Mouse (Mus musculus) frontal cortex, postnatal 36 days (tissue): ENCODE results near the gene Slc4a3.
A peak's percentile ranks its signal among the peaks of the same experiment; 100 is the strongest.

Experiments used
- DNase-seq, 2 experiments: peaks; one replicate each; pipeline ENCODE4 v3.0.0; 2022; ENCODE audit warnings: low spot score in 2 of 2

The Slc4a3 gene

GRCm38 (mm10) chr1:75521321-75522031 lies 24.6 kb upstream of the Slc4a3 start, which contains the start of gene Stk11ip:
Gene Stk11ip, plus strand, starts transcription at chr1:75521529.
- peak; percentile 93 to 94 for DNase-seq

- no peak for DNase-seq
These were observed 21.4 kb upstream of the Slc4a3 start for GRCm38 (mm10) chr1:75524679-75525078.

- no peak for DNase-seq
These were observed 15.5 kb upstream of the Slc4a3 start for GRCm38 (mm10) chr1:75530546-75530945.

- no peak for DNase-seq
These were observed 13.5 kb upstream of the Slc4a3 start for GRCm38 (mm10) chr1:75532280-75533172.

- no peak for DNase-seq
These were observed 12.5 kb upstream of the Slc4a3 start for GRCm38 (mm10) chr1:75533325-75534252.

GRCm38 (mm10) chr1:75537587-75537986 lies 8.5 kb upstream of the Slc4a3 start:
- no peak for DNase-seq

GRCm38 (mm10) chr1:75538597-75539190 lies 7.4 kb upstream of the Slc4a3 start:
- DNase-seq, result no peak

GRCm38 (mm10) chr1:75541496-75541895 lies 4.6 kb upstream of the Slc4a3 start:
- DNase-seq, result no peak

GRCm38 (mm10) chr1:75544351-75544750 lies 1.7 kb upstream of the Slc4a3 start:
- DNase-seq, result no peak

- no peak for DNase-seq
These were observed 1.3 kb downstream of the Slc4a3 start for GRCm38 (mm10) chr1:75547351-75547750.

GRCm38 (mm10) chr1:75548083-75548482 lies 2.0 kb downstream of the Slc4a3 start:
- DNase-seq, result no peak

- no peak for DNase-seq
These were observed 2.8 kb downstream of the Slc4a3 start for GRCm38 (mm10) chr1:75548871-75549270.

- DNase-seq, result no peak
These were observed 3.5 kb downstream of the Slc4a3 start for GRCm38 (mm10) chr1:75549289-75550279.

GRCm38 (mm10) chr1:75550586-75550985 lies 4.5 kb downstream of the Slc4a3 start:
- no peak for DNase-seq

GRCm38 (mm10) chr1:75555680-75556079 lies 9.6 kb downstream of the Slc4a3 start:
- no peak for DNase-seq

- peak in 1 of 2 experiments; percentile 76 for DNase-seq
These were observed 10.2 kb downstream of the Slc4a3 start for GRCm38 (mm10) chr1:75556143-75556781.

- DNase-seq, result no peak
These were observed 11.0 kb downstream of the Slc4a3 start for GRCm38 (mm10) chr1:75557041-75557440.

GRCm38 (mm10) chr1:75558388-75559178 lies 12.5 kb downstream of the Slc4a3 start:
- no peak for DNase-seq
